Mouse (Mus musculus) heart, embryonic 16.5 days (tissue): ENCODE results near the gene Atxn3. TPM values are rescaled to one million over a fixed set of nuclear protein-coding genes. Genes with fewer than 3 reads are reported as not detected.
"Not testable (repeated sequence)": the region's sequence is repeated elsewhere in the genome, so short reads cannot be mapped to it uniquely, and the experiment has no call there.

Source experiments
- ATAC-seq: fragments of 200-750 bp; cut with Nextera tagmentation; replicated peaks from 2 replicates; pipeline ENCODE4 v1.8.0; 2017; ENCODE audit warnings: moderate number of reproducible peaks; ENCODE audit not compliant: insufficient read depth, low FRiP score; ENCODE audit errors: extremely low read depth
- H3K27ac ChIP-seq: fragments of 300-500 bp; sonication (generic); 2 replicates; pipeline ENCODE4 v1.5.1; 2014; ENCODE audit warnings: mild to moderate bottlenecking, low read length, control low read depth, moderate library complexity
- H3K27me3 ChIP-seq: fragments of 300-500 bp; sonication (generic); 2 replicates; pipeline ENCODE4 v1.6.1; 2014; ENCODE audit warnings: low read length, mixed read lengths; ENCODE audit not compliant: control insufficient read depth, insufficient read depth
- H3K36me3 ChIP-seq: fragments of 300-500 bp; sonication (generic); 2 replicates; pipeline ENCODE4 v1.6.1; 2014; ENCODE audit not compliant: control insufficient read depth, insufficient read depth
- H3K4me1 ChIP-seq: fragments of 300-500 bp; sonication (generic); 2 replicates; pipeline ENCODE4 v1.6.1; 2014; ENCODE audit warnings: low read length, mixed read lengths; ENCODE audit not compliant: control insufficient read depth, insufficient read depth
- H3K4me2 ChIP-seq: fragments of 300-500 bp; sonication (generic); 2 replicates; pipeline ENCODE4 v1.6.1; 2014; ENCODE audit warnings: low read depth, mild to moderate bottlenecking, control low read depth, low read length
- H3K4me3 ChIP-seq: fragments of 300-500 bp; sonication (generic); 2 replicates; pipeline ENCODE4 v1.5.1; 2014; ENCODE audit warnings: mild to moderate bottlenecking, control low read depth, low read length
- H3K9ac ChIP-seq: fragments of 300-500 bp; sonication (generic); 2 replicates; pipeline ENCODE4 v1.6.1; 2014; ENCODE audit warnings: low read length, control low read depth
- H3K9me3 ChIP-seq: fragments of 300-500 bp; sonication (generic); replicated peaks from 2 replicates; pipeline ENCODE4 v1.6.1; 2016; ENCODE audit warnings: low read length; ENCODE audit not compliant: control insufficient read depth
- WGBS: fragments of 180-500 bp; shearing (Covaris S2); extraction: QIAGEN DNeasy Blood & Tissue Kit; methylation state at CpG from one replicate; pipeline ENCODE4 v1.1.7; 2014; 5-methylcytosine and 5-hydroxymethylcytosine counted together
- polyA plus RNA-seq: library from polyadenylated mRNA; unstranded; fragments of >200 nt; fragmentation: Nextera tagmentation; extraction: Ambion mirVana; gene quantifications from 2 replicates; pipeline ENCODE4 v1.2.1, GENCODE M21; 2015

The Atxn3 gene
- polyA plus RNA-seq, 1 experiment from 2014 or later = 8.4 TPM

- Histone ChIP-seq H3K36me3 (0 out of 2 replicates have a peak, but pooled peaks cover 8% of the 10 kb centered on the region), H3K27ac (no peak overlapping the region), H3K9me3 (no peaks in the 10 kb centered on the region), H3K4me3 (no peak overlapping the region), H3K9ac (no peak overlapping the region), H3K4me1 (peaks cover 15% of the 10 kb centered on the region), H3K4me2 (no peak overlapping the region), H3K27me3 (no peaks in the 10 kb centered on the region)
- 93% methylated on average over 3 of the region's 3 CpGs for WGBS
- no peak for ATAC-seq
Observed at GRCm38 (mm10) chr12:101972230-101972629, 14.2 kb upstream of the Atxn3 start.

GRCm38 (mm10) chr12:101971311-101971710 is 13.3 kb upstream of the Atxn3 start:
- Histone ChIP-seq H3K27me3 (no peaks in the 10 kb centered on the region), H3K9ac (no peak overlapping the region), H3K4me1 (peaks cover 8% of the 10 kb centered on the region), H3K9me3 (no peaks in the 10 kb centered on the region), H3K27ac (no peak overlapping the region), H3K36me3 (0 out of 2 replicates have a peak, but pooled peaks cover 8% of the 10 kb centered on the region), H3K4me2 (no peak overlapping the region), H3K4me3 (no peak overlapping the region)
- WGBS = 89% methylated on average over 2 of the region's 2 CpGs
- no peak for ATAC-seq

- H3K27me3 ChIP-seq, ATAC-seq, H3K9me3 ChIP-seq, H3K36me3 ChIP-seq, H3K4me1 ChIP-seq, H3K27ac ChIP-seq: not testable (repeated sequence)
- 85% methylated on average over 5 of the region's 5 CpGs for WGBS
- peak overlapping the region; percentile 46 for H3K9ac ChIP-seq
- H3K4me2 ChIP-seq = peak overlapping the region; percentile 66
- peak overlapping the region; percentile 72 for H3K4me3 ChIP-seq
Observed at GRCm38 (mm10) chr12:101958960-101959780, 1.1 kb upstream of the Atxn3 start.

DNA sequence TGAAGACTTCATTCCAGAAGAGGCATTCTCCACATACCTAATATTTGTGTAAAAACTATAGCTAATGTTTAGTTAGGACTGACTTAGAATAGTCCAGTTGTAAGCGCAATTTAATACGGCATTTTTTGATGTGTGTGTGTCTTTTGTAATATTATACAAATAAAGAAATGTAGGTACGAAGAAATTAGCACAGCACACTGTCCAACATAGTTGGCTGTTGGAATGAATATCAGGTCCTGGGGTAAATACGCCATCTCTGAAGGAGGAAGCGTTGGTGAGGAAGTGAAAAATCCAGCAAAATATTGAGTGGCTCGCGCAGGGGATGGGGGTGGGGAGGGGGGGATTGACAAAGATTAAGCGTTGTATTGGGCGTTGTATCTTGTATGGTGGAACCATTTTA is 510 bp upstream of the Atxn3 start:
- no peaks in the 10 kb centered on the region for H3K27me3 ChIP-seq
- H3K4me1 ChIP-seq = peaks cover 9% of the 10 kb centered on the region
- WGBS = 48% methylated on average over 9 of the region's 9 CpGs
- H3K9me3 ChIP-seq = no peaks in the 10 kb centered on the region
- peak overlapping the region; percentile 72 for H3K4me3 ChIP-seq
- no peak overlapping the region for H3K27ac ChIP-seq
- peak overlapping the region; percentile 46 for H3K9ac ChIP-seq
- no peaks in the 10 kb centered on the region for H3K36me3 ChIP-seq
- no peak for ATAC-seq
- peak overlapping the region; percentile 66 for H3K4me2 ChIP-seq

DNA sequence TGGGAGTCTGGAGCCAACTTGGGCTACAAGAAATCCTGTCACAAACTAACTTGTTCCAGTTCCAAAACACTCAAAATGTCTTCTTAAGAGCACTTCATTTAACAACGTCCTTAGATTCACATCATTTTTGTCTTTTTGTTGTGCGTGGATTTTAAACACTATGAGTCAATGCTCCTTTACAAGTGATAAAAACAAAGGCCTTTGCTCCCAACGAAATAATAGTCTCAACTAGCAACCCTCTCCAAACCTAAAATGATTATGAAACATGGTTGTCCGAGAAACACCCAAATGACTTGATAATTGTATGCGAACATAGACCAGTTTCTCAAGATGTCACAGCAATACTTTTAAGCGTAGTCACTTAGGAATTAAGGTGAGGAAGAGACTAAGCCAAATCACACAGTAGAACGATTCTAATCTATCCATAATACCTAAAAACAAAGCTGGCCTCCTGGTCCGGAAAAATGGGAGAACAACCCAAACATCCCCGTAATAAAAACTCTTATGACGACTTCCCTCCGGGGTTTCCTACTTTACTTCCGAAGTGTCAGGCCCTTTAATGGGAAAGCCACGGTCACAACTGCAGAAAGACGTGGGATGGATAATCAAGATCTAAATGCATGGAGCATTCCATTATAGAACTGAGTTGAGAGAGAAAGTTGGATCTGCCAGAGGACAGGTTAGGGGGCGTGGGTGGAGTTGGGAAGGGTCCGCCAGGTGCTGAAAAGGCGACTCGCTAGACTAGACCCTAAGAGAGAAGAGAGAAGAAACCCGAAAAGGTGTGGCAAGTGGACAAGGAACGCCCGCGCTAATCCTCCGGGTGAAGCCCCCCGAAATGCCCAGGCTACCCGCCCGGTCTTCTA is 736 bp downstream of the Atxn3 start:
- peak overlapping the region; percentile 50 for H3K27ac ChIP-seq
- ATAC-seq = no peak; the same call in 1 of the 2 replicates
- H3K36me3 ChIP-seq = no peaks in the 10 kb centered on the region
- 11% methylated on average over 26 of the region's 26 CpGs for WGBS
- H3K27me3 ChIP-seq = no peaks in the 10 kb centered on the region
- H3K4me3 ChIP-seq = peak overlapping the region; percentile 72
- peaks cover 9% of the 10 kb centered on the region for H3K4me1 ChIP-seq
- H3K9me3 ChIP-seq = no peaks in the 10 kb centered on the region
- H3K4me2 ChIP-seq = peak overlapping the region; percentile 66
- H3K9ac ChIP-seq = peak overlapping the region; percentile 81

DNA sequence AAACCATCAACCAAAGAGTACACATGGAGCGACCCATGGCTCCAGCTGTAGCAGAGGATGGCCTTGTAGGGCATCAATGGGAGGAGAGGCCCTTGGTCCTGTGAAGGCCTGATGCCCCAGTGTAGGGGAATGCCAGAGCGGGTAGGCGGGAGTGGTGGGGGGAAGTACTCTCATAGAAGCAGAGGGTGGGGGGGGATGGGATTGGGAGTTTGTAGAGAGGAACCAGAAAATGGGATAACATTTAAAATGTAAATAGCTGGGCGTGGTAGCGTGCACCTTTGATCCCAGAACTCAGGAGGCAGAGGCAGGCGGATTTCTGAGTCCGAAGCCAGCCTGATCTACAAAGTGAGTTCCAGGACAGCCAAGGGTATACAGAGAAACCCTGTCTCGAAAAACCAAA is 2.2 kb downstream of the Atxn3 start:
- not testable (repeated sequence) for H3K27ac ChIP-seq, ATAC-seq, H3K4me1 ChIP-seq, H3K4me3 ChIP-seq, H3K9me3 ChIP-seq, H3K36me3 ChIP-seq, H3K9ac ChIP-seq, H3K4me2 ChIP-seq, H3K27me3 ChIP-seq
- WGBS = 92% methylated on average over 8 of the region's 8 CpGs

- no peaks in the 10 kb centered on the region for H3K27me3 ChIP-seq
- no peak for ATAC-seq
- WGBS = 58% methylated on average over 4 of the region's 4 CpGs
Observed at GRCm38 (mm10) chr12:101948801-101949200, 9.2 kb downstream of the Atxn3 start.

GRCm38 (mm10) chr12:101947986-101948385 is 10.1 kb downstream of the Atxn3 start:
- no peaks in the 10 kb centered on the region for H3K4me1 ChIP-seq
- no peak overlapping the region for H3K27ac ChIP-seq
- no peak overlapping the region for H3K9ac ChIP-seq
- peaks cover 30% of the 10 kb centered on the region for H3K36me3 ChIP-seq
- H3K4me3 ChIP-seq = no peak overlapping the region
- ATAC-seq = no peak
- no peaks in the 10 kb centered on the region for H3K27me3 ChIP-seq
- no peaks in the 10 kb centered on the region for H3K9me3 ChIP-seq
- no peak overlapping the region for H3K4me2 ChIP-seq
- 89% methylated on average over 8 of the region's 8 CpGs for WGBS

More at GRCm38 (mm10) chr12:101948801-101949200, 9.2 kb downstream of the Atxn3 start:
- H3K4me1 ChIP-seq = no peaks in the 10 kb centered on the region
- no peak overlapping the region for H3K27ac ChIP-seq
- H3K4me3 ChIP-seq = no peak overlapping the region
- H3K36me3 ChIP-seq = peaks cover 30% of the 10 kb centered on the region
- no peaks in the 10 kb centered on the region for H3K9me3 ChIP-seq
- no peak overlapping the region for H3K4me2 ChIP-seq
- H3K9ac ChIP-seq = no peak overlapping the region

- H3K4me2 ChIP-seq = no peak overlapping the region
- WGBS = 87% methylated on average over 7 of the region's 7 CpGs
- no peak overlapping the region for H3K9ac ChIP-seq
- H3K27me3 ChIP-seq = no peaks in the 10 kb centered on the region
- H3K9me3 ChIP-seq = no peaks in the 10 kb centered on the region
- H3K36me3 ChIP-seq = peaks cover 42% of the 10 kb centered on the region
- no peaks in the 10 kb centered on the region for H3K4me1 ChIP-seq
- ATAC-seq = no peak
- H3K27ac ChIP-seq = no peak overlapping the region
- no peak overlapping the region for H3K4me3 ChIP-seq
Observed at GRCm38 (mm10) chr12:101937572-101937971, 20.5 kb downstream of the Atxn3 start.
